Mouse (Mus musculus) cortical plate, adult 2 months (tissue): ENCODE data around the gene Smarcal1. TPM values are rescaled to one million over a fixed set of nuclear protein-coding genes. Genes with fewer than 3 reads are reported as not detected.

Source experiments
- H3K27ac ChIP-seq: fragments of 200-500 bp; 2 replicates; pipeline ENCODE4 v1.5.1; 2012; ENCODE audit warnings: low read length, control low read depth, inconsistent platforms; ENCODE audit not compliant: insufficient read depth
- H3K4me1 ChIP-seq: fragments of 200-500 bp; 2 replicates; pipeline ENCODE4 v1.6.1; 2011; ENCODE audit warnings: low read length; ENCODE audit not compliant: control insufficient read depth, insufficient read depth
- H3K4me3 ChIP-seq: fragments of 200-500 bp; 2 replicates; pipeline ENCODE4 v1.5.1; 2011; ENCODE audit warnings: mild to moderate bottlenecking, low read length, control low read depth; ENCODE audit not compliant: insufficient read depth
- CTCF ChIP-seq: fragments of 200-500 bp; IDR thresholded peaks from 2 replicates; pipeline ENCODE4 v1.5.1; 2011; ENCODE audit warnings: mild to moderate bottlenecking, control low read depth, low read length; ENCODE audit not compliant: insufficient read depth; ENCODE audit errors: extremely low read depth
- POLR2A ChIP-seq: fragments of 200-500 bp; IDR thresholded peaks from 2 replicates; pipeline ENCODE4 v1.6.1; 2011; ENCODE audit warnings: mild to moderate bottlenecking, low read length, control low read depth; ENCODE audit not compliant: insufficient read depth; ENCODE audit errors: extremely low read depth
- polyA plus RNA-seq: library from polyadenylated mRNA; depleted of rRNA; stranded (reverse); fragments of >200 nt; gene quantifications from 2 replicates; pipeline ENCODE4 v1.2.3, GENCODE M21; 2012; rRNA removed

The Smarcal1 gene
- polyA plus RNA-seq, 1 experiment, result 39.9 TPM

DNA sequence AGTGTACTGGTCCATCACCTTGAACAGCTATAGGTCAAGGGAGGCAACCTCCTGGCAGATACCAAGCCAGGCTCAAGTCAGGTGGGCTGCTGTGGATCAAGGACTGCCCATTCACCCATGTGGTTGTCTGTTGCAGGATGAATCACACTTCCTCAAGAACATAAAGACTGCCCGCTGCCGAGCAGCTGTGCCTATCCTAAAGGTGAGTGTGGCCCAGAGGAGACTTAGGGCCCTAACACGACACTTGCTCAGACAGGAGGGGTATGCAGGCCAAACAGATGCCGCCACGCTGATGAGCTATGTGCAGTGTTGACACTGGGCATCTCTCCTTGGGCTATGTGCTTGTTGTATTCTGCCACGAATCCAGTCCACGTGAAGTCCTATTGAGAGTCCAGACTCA lies 18.2 kb downstream of the Smarcal1 start:
- TF ChIP-seq POLR2A, result no peak
- no peak for TF ChIP-seq CTCF
- Histone ChIP-seq H3K4me1 (no peaks in the 10 kb centered on the region), H3K4me3 (no peak overlapping the region), H3K27ac (no peak overlapping the region)

DNA sequence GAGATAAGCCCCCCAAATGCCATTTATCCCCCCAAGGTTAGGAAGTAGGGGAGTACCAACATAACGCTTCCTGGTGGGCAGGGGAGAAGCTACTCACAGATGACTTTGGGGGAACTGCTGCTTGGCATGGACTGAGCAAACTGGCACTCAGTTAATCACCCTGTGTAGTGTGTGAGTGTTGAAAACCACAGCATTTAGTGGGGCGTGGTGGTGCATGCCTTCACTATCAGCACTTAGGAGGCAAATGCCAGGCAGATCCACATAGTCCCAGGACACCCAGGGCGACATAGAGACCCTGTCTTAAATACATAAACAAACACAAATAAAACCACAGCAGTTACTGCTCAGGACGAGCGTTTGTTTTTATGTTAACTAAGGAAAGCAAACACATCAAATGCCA lies 19.1 kb downstream of the Smarcal1 start:
- Histone ChIP-seq H3K27ac (no peak overlapping the region), H3K4me1 (no peaks in the 10 kb centered on the region), H3K4me3 (no peak overlapping the region)
- TF ChIP-seq POLR2A, result no peak

- Histone ChIP-seq H3K4me1 (no peaks in the 10 kb centered on the region), H3K27ac (no peak overlapping the region), H3K4me3 (no peak overlapping the region)
- TF ChIP-seq POLR2A, result no peak
- TF ChIP-seq CTCF, result no peak
Observed at GRCm38 (mm10) chr1:72602803-72603202, 19.8 kb downstream of the Smarcal1 start.

DNA sequence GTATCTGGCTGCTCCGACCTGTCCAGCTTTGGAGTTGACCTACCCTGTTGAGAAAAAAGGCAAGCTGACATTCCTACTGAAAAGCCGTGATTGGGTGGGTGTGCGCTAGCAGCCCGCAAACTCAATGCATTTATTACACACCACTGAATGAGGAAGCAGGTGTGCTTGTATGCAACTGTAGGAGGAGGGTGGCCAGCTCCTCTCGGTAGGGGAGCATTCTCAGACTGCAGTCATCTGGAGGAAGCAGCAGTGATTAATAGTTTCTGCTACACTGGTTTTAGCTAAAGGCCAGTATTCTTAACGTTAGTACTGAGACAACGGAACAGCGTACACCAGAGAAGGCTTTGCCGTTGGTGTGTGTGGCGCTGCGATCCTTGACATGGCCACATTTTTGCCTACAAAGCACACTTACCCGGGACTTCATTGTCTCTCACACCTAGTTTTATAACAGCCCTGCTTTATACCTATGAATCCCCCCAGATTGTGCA lies 23.2 kb downstream of the Smarcal1 start:
- TF ChIP-seq CTCF (no peak), POLR2A (no peak)
- H3K4me3 ChIP-seq, result no peak overlapping the region
- H3K27ac ChIP-seq, result no peak overlapping the region
- H3K4me1 ChIP-seq, result no peaks in the 10 kb centered on the region

- no peak for TF ChIP-seq POLR2A
- no peak for TF ChIP-seq CTCF
- H3K4me3 ChIP-seq, result no peak overlapping the region
- H3K4me1 ChIP-seq, result no peaks in the 10 kb centered on the region
- no peak overlapping the region for H3K27ac ChIP-seq
Observed at GRCm38 (mm10) chr1:72609129-72609528, 26.1 kb downstream of the Smarcal1 start.

DNA sequence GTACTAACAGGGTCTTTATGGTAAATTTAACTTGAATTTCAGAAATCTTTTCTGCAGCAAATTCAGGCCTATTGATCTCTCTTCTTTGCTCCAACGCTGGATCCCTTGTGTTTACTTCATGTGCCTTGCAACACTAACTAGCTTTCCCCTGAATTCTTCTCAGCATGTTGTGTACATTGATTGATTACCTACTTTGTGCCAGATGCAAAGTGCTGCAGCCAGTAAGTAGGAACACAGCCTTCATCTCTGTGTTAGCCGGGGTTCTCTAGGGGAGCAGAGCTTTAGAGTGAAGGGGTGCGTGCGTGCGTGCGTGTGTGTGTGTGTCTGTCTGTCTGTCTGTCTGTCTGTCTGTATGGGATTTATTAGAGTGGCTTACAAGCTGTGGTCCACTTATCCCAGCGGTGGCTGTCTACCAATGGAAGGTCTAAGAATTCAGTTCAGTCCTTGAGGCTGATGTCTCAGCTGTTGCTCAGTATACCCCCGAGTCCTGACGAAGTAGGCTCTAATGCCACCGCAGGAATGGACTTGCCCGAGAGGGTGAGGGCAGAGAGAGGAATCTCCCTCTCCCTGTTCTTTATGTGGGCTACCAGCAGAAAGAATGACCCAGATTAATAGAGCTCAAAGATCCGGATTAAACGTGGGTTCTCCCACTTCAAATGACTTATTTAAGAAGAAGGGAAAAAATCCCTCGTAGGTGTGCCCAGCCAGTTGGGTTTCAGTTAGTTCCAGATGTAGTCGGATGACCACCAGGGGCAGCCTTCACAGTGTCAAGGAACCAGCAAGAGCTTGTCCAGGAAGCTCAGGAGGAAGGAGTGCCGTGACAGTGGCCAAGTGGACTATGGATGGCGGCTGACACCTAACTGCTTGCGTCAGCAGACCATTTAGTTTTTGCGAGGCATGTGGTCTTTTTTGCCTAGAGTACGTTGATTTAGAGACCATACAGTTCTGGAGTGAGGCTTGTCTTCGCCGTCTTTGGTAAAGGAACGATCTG lies 27.1 kb downstream of the Smarcal1 start:
- TF ChIP-seq CTCF, result peak; percentile 24; the same call in 1 of the 2 replicates
- no peak for TF ChIP-seq POLR2A
- no peak overlapping the region for H3K27ac ChIP-seq
- no peak overlapping the region for H3K4me3 ChIP-seq
- H3K4me1 ChIP-seq, result no peaks in the 10 kb centered on the region

- Histone ChIP-seq H3K4me3 (no peak overlapping the region), H3K4me1 (no peaks in the 10 kb centered on the region), H3K27ac (no peak overlapping the region)
- TF ChIP-seq POLR2A, result no peak
- TF ChIP-seq CTCF, result no peak
Observed at GRCm38 (mm10) chr1:72612172-72612571, 29.1 kb downstream of the Smarcal1 start.

DNA sequence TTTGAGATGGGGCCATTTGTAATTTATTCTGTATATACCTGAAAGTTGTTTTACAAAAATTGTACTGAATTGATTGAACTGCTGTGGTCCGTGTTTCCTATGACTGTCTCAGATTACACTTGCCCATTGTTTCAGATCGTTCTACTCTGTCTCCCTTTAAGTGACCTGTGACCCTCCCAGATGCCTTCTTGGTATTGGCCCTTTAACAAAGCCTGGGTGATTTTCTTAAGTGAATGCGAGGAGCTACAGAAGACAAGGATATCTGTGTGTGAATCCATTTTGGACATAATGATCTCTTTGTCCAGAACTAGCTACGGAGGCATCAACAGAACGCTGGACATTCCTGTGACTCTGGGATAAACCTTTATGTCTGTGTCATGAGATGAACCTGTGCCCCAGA lies 52.2 kb downstream of the Smarcal1 start:
- Histone ChIP-seq H3K27ac (no peak overlapping the region), H3K4me3 (no peak overlapping the region), H3K4me1 (no peaks in the 10 kb centered on the region)
- TF ChIP-seq POLR2A, result no peak
- no peak for TF ChIP-seq CTCF

- Histone ChIP-seq H3K4me3 (peak overlapping the region; percentile 29; the same call in 1 of the 2 replicates), H3K27ac (no peak overlapping the region), H3K4me1 (no peaks in the 10 kb centered on the region)
- TF ChIP-seq POLR2A (peak; percentile 66; the same call in 1 of the 2 replicates), CTCF (no peak)
Observed at GRCm38 (mm10) chr1:72640658-72641410, 57.8 kb downstream of the Smarcal1 start.

DNA sequence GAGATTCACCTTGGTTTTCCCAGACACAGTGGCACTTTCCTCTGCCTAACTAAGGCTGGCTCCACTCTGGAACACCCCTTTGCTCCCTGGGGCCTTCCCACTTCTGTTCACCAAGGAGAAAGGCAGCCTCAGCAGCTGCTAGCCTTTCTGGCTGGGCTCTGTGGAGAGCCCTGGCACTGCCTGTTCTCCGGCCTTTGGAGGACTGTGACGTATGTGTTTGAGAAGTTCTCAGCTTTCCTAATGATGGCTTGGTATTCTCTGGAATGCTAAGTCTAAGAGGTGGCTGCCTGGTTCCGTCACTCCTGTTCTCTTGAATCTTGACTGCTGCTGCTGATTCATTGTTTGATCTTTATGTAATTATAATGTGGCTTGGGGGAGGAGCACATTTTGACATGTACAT lies 90.0 kb downstream of the Smarcal1 start:
- no peaks in the 10 kb centered on the region for H3K4me1 ChIP-seq
- H3K27ac ChIP-seq, result no peak overlapping the region
- no peak overlapping the region for H3K4me3 ChIP-seq
- TF ChIP-seq CTCF, result no peak

Other genes with a start within 250 kb of the Smarcal1 start
- gene March4, start 46.3 kb upstream of the Smarcal1 start, polyA plus RNA-seq, result 5.4 and 5.7 TPM in 2 replicates
- not detected in 2 replicates for gene Ankar, start 117.3 kb downstream of the Smarcal1 start, polyA plus RNA-seq
- gene Rpl37a, start 128.0 kb downstream of the Smarcal1 start, polyA plus RNA-seq, result 789 and 839 TPM in 2 replicates
- 63.0 and 76.3 TPM in 2 replicates for gene Igfbp2, start 241.3 kb downstream of the Smarcal1 start, polyA plus RNA-seq